Mouse (Mus musculus) stomach, postnatal 0 days (tissue): ENCODE data around the gene Dab1. TPM values are rescaled to one million over a fixed set of nuclear protein-coding genes. Genes with fewer than 3 reads are reported as not detected.

Experiments used
- ATAC-seq: fragments of 200-750 bp; cut with Nextera tagmentation; 2 replicates; pipeline ENCODE4 v1.8.0; 2017; ENCODE audit not compliant: low FRiP score, low TSS enrichment
- DNase-seq: peaks from one replicate; pipeline ENCODE4 v3.0.0-alpha.2; 2016; ENCODE audit warnings: low spot score
- H3K27ac ChIP-seq: fragments of 300-500 bp; sonication (generic); replicated peaks from 2 replicates; pipeline ENCODE4 v1.5.1; 2014; ENCODE audit warnings: mild to moderate bottlenecking, control low read depth
- H3K27me3 ChIP-seq: fragments of 300-500 bp; sonication (generic); 2 replicates; pipeline ENCODE4 v1.6.1; 2014; ENCODE audit warnings: low read length; ENCODE audit not compliant: control insufficient read depth, insufficient read depth
- H3K36me3 ChIP-seq: fragments of 300-500 bp; sonication (generic); 2 replicates; pipeline ENCODE4 v1.6.1; 2014; ENCODE audit warnings: low read length, mixed read lengths; ENCODE audit not compliant: control insufficient read depth, insufficient read depth
- H3K4me1 ChIP-seq: fragments of 300-500 bp; sonication (generic); replicated peaks from 2 replicates; pipeline ENCODE4 v1.6.1; 2014; ENCODE audit warnings: antibody characterized with exemption; ENCODE audit not compliant: control insufficient read depth, insufficient read depth
- H3K4me2 ChIP-seq: fragments of 300-500 bp; sonication (generic); replicated peaks from 2 replicates; pipeline ENCODE4 v1.6.1; 2014; ENCODE audit warnings: low read depth, mild to moderate bottlenecking, control low read depth, moderate library complexity
- H3K4me3 ChIP-seq: fragments of 300-500 bp; sonication (generic); 2 replicates; pipeline ENCODE4 v1.5.1; 2014; ENCODE audit warnings: low read depth, low read length, control low read depth
- H3K9ac ChIP-seq: fragments of 300-500 bp; sonication (generic); 2 replicates; pipeline ENCODE4 v1.6.1; 2014; ENCODE audit warnings: mild to moderate bottlenecking, low read length, control low read depth, mixed read lengths
- H3K9me3 ChIP-seq: fragments of 300-500 bp; sonication (generic); 2 replicates; pipeline ENCODE4 v1.6.1; 2016; ENCODE audit warnings: low read length; ENCODE audit not compliant: control insufficient read depth
- CTCF ChIP-seq: IDR thresholded peaks from 2 replicates; pipeline ENCODE4 v1.5.1; 2016; ENCODE audit warnings: antibody characterized with exemption, low read depth, mild to moderate bottlenecking, moderate library complexity
- EP300 ChIP-seq: optimal IDR thresholded peaks from 2 replicates; pipeline ENCODE3; 2016; ENCODE audit warnings: antibody characterized with exemption
- WGBS: fragments of 180-500 bp; shearing (Covaris S2); extraction: QIAGEN DNeasy Blood & Tissue Kit; methylation state at CpG from one replicate; pipeline ENCODE4 v1.1.7; 2014; 5-methylcytosine and 5-hydroxymethylcytosine counted together
- polyA plus RNA-seq: library from polyadenylated mRNA; unstranded; fragments of >200 nt; fragmentation: Nextera tagmentation; extraction: Ambion mirVana; gene quantifications from 2 replicates; pipeline ENCODE4 v1.2.1, GENCODE M21; 2015

The Dab1 gene
- polyA plus RNA-seq, 1 experiment from 2014 or later = 7.4 TPM

- Histone ChIP-seq H3K4me2 (no peak overlapping the region), H3K27me3 (no peaks in the 10 kb centered on the region), H3K4me1 (no peaks in the 10 kb centered on the region), H3K27ac (no peak overlapping the region), H3K4me3 (no peak overlapping the region), H3K9ac (no peak overlapping the region), H3K36me3 (no peaks in the 10 kb centered on the region), H3K9me3 (no peaks in the 10 kb centered on the region)
- no peak for DNase-seq
- WGBS = 74% methylated on average over 7 of the region's 7 CpGs
- no peak for TF ChIP-seq CTCF
- no peak for TF ChIP-seq EP300
- ATAC-seq = no peak
Measured at GRCm38 (mm10) chr4:103754561-103754960, 135.4 kb downstream of the Dab1 start.

GRCm38 (mm10) chr4:103757241-103757640, 138.1 kb downstream of the Dab1 start:
- no peak overlapping the region for H3K4me3 ChIP-seq
- no peak overlapping the region for H3K4me2 ChIP-seq
- no peaks in the 10 kb centered on the region for H3K4me1 ChIP-seq
- H3K9ac ChIP-seq = no peak overlapping the region
- WGBS = 69% methylated on average over 3 of the region's 3 CpGs
- ATAC-seq (no peak), DNase-seq (no peak)
- no peaks in the 10 kb centered on the region for H3K9me3 ChIP-seq
- H3K27me3 ChIP-seq = no peaks in the 10 kb centered on the region
- no peaks in the 10 kb centered on the region for H3K36me3 ChIP-seq
- TF ChIP-seq CTCF (no peak), EP300 (no peak)
- no peak overlapping the region for H3K27ac ChIP-seq

- H3K36me3 ChIP-seq = no peaks in the 10 kb centered on the region
- no peak overlapping the region for H3K4me2 ChIP-seq
- no peak overlapping the region for H3K9ac ChIP-seq
- DNase-seq (no peak), ATAC-seq (no peak)
- WGBS = 81% methylated on average over 11 of the region's 11 CpGs
- no peak overlapping the region for H3K27ac ChIP-seq
- no peaks in the 10 kb centered on the region for H3K9me3 ChIP-seq
- no peaks in the 10 kb centered on the region for H3K27me3 ChIP-seq
- TF ChIP-seq EP300 (no peak), CTCF (no peak)
- no peaks in the 10 kb centered on the region for H3K4me1 ChIP-seq
- no peak overlapping the region for H3K4me3 ChIP-seq
Measured at GRCm38 (mm10) chr4:103762416-103762815, 143.3 kb downstream of the Dab1 start.

- Histone ChIP-seq H3K9ac (no peak overlapping the region), H3K36me3 (no peaks in the 10 kb centered on the region), H3K27me3 (no peaks in the 10 kb centered on the region), H3K9me3 (no peaks in the 10 kb centered on the region), H3K4me3 (no peak overlapping the region), H3K27ac (no peak overlapping the region), H3K4me2 (no peak overlapping the region), H3K4me1 (no peaks in the 10 kb centered on the region)
- no peak for DNase-seq
- 48% methylated on average over 4 of the region's 4 CpGs for WGBS
- ATAC-seq = no peak
- no peak for TF ChIP-seq CTCF
- peak; percentile 52 for TF ChIP-seq EP300
Measured at GRCm38 (mm10) chr4:103775712-103776111, 156.6 kb downstream of the Dab1 start.

DNA sequence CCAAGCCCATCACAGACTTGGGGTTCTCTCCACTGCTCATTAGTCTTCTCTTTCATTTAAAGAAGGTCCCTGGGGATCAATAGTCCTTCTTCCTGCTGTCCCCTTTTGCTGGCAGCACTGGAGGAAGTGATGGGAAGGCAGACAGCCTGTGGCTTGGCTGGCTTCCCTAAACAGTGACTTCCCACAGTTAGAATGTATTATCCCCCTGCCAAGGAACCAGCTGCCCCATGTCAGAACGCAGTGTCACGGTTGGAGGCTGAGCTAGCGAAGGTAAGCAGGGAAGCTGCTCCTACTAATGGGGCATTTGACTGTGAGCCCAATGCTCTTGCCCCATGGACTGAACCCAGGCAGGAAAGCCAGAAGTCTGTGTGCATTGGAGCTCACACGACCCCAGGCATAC, 162.2 kb downstream of the Dab1 start:
- Histone ChIP-seq H3K36me3 (no peaks in the 10 kb centered on the region), H3K4me2 (no peak overlapping the region), H3K9me3 (no peaks in the 10 kb centered on the region), H3K27me3 (no peaks in the 10 kb centered on the region), H3K9ac (no peak overlapping the region), H3K4me3 (no peak overlapping the region), H3K4me1 (no peaks in the 10 kb centered on the region), H3K27ac (no peak overlapping the region)
- no peak for TF ChIP-seq EP300
- TF ChIP-seq CTCF = no peak
- peak; percentile 47; the same call in 1 of the 2 replicates for ATAC-seq
- 44% methylated on average over 4 of the region's 4 CpGs for WGBS
- peak; percentile 16 for DNase-seq

- 69% methylated on average over 7 of the region's 7 CpGs for WGBS
- Histone ChIP-seq H3K4me3 (no peak overlapping the region), H3K9me3 (no peaks in the 10 kb centered on the region), H3K4me1 (no peaks in the 10 kb centered on the region), H3K9ac (no peak overlapping the region), H3K36me3 (no peaks in the 10 kb centered on the region), H3K27me3 (no peaks in the 10 kb centered on the region), H3K27ac (no peak overlapping the region), H3K4me2 (no peak overlapping the region)
- DNase-seq (no peak), ATAC-seq (no peak)
- TF ChIP-seq EP300 = no peak
- no peak for TF ChIP-seq CTCF
Measured at GRCm38 (mm10) chr4:103783561-103784247, 164.5 kb downstream of the Dab1 start.
